Mouse (Mus musculus): ENCODE results near the gene Gm9736.
A peak's percentile ranks its signal among the peaks of the same experiment; 100 is the strongest.

DNA sequence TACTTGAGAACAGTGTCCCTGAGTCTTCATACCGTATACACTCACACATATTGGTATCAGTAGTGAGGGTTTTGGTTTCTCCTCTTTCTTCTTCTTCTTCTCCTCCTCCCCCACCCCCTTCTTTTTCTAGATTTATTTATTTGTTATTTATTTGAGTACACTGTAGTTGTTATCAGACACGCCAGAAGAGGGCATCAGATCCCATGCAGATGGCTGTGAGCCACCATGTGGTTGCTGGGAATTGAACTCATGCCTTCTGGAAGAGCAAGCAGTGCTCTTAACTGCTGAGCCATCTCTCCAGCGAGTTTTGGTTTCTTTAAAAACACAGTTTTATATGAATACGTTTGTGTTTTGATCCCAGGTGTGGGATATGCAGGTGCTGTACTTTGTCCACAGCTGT, 22.9 kb downstream of the Gm9736 start:
- TF ChIP-seq CTCF (IDR thresholded peaks at IDR 0.05; ENCODE audit: low read depth) (peak; percentile 47), EP300 (optimal IDR thresholded peaks at IDR 0.05) (no peak)
